Comparison of ENCODE assay signal across 8 mouse cellular contexts in genomic region chr6:8951326-8951695, GRCm38 (mm10). TPM values are rescaled to one million over a fixed set of nuclear protein-coding genes. Genes with fewer than 3 reads are reported as not detected.
DNase-seq lines count a peak whose midpoint lies in the region; ATAC-seq lines count a peak whose summit lies in the region.
"Had no signal": no experiment of that assay in that cellular context is flagged by ENCODE, and none has a peak within 500 bp of the region (broad histone marks: within the 10 kb centered on the region; RNA-seq: fewer than 3 reads in every experiment).

No protein-coding gene starts in this region.

- intact Hi-C loops in left cerebral cortex, postnatal 10 days (cut with DNase I) = loop anchor here (10.0 kb wide), 1 partner anchor 283 kb away; no protein-coding TSS in a partner anchor

- peak overlapping the region; percentile 60; the same call in 1 of the 2 replicates for H3K27ac ChIP-seq in forebrain, embryonic 14.5 days (ENCODE audit: low read depth, low read length)

- peak; percentile 65 for ATAC-seq in cerebellum, adult (ENCODE audit: insufficient number of reproducible peaks, low FRiP score, low TSS enrichment)
- ATAC-seq in forebrain, embryonic 14.5 days = peak; percentile 59
- peak; percentile 68 for ATAC-seq in megakaryocyte progenitor cell, adult 5-6 weeks (replicated peaks; ENCODE audit: poor library complexity)

- H3K4me3 ChIP-seq in forebrain, embryonic 14.5 days (ENCODE audit: low read depth, low read length) = peak overlapping the region; percentile 48
- H3K4me3 ChIP-seq: myocyte had no signal

- H3K4me2 ChIP-seq in forebrain, embryonic 14.5 days (ENCODE audit: low read length) = peak overlapping the region; percentile 89

- no peaks in the 10 kb centered on the region for H3K9me3 ChIP-seq in forebrain, embryonic 14.5 days (replicated peaks; ENCODE audit: control insufficient read depth, low read length)

- under 1% methylated on average over 24 of the region's 24 CpGs for WGBS in forebrain, embryonic 14.5 days

- DNase-seq in R1 (ENCODE audit: low read depth, low spot score) = peak; percentile 91
- DNase-seq in forebrain, embryonic 14.5 days (ENCODE audit: low spot score) = peak; percentile 90
- peak; percentile 41 for DNase-seq in induced T-regulatory cell, adult 2 months (ENCODE audit: low read depth)
- DNase-seq in left cerebral cortex, postnatal 10 days (ENCODE audit: extremely low spot score in 1 of 2, low spot score in 2 of 2) = peak; percentile 56 to 64
- DNase-seq in splenic B cell, adult 2 months (ENCODE audit: low read depth, low spot score) = peak; percentile 45

- no peaks in the 10 kb centered on the region for H3K36me3 ChIP-seq in forebrain, embryonic 14.5 days (ENCODE audit: control insufficient read depth, insufficient read depth, low read length)
- H3K36me3 ChIP-seq in splenic B cell, adult 2 months (ENCODE audit: control insufficient read depth, insufficient read depth, low read length, poor library complexity, severe bottlenecking) = no peaks in the 10 kb centered on the region

- H3K4me1 ChIP-seq in forebrain, embryonic 14.5 days (ENCODE audit: control insufficient read depth, insufficient read depth, low read length) = peaks cover 18% of the 10 kb centered on the region

- H3K9ac ChIP-seq in forebrain, embryonic 14.5 days (ENCODE audit: low read length) = peak overlapping the region; percentile 59

- peaks cover 71% of the 10 kb centered on the region for H3K27me3 ChIP-seq in forebrain, embryonic 14.5 days (replicated peaks; ENCODE audit: control insufficient read depth, insufficient read depth, low read length)
- H3K27me3 ChIP-seq in splenic B cell, adult 2 months (ENCODE audit: control insufficient read depth, insufficient read depth, low read length, poor library complexity, severe bottlenecking) = peaks cover 2% of the 10 kb centered on the region; the same call in 1 of the 2 replicates

RNA-seq across cellular contexts. Expression of gene Nxph1, which starts 3.1 kb away (rescaled TPM):
- polyA plus RNA-seq in forebrain, embryonic 14.5 days (2014; fragmentation: Nextera tagmentation; extraction: Ambion mirVana) = 37.5 and 44.9 TPM in 2 replicates
- 10 to 100 TPM; 64.4 to 66.1 TPM for total RNA-seq in left cerebral cortex, postnatal 10 days (2021)
- total RNA-seq in megakaryocyte progenitor cell, adult 5-6 weeks (2015) = not detected in 2 replicates
- 0.24 TPM in 1 of 2 replicates, not detected in the other for total RNA-seq in megakaryocyte progenitor cell, adult 5-6 weeks (2017)
- polyA plus RNA-seq: myocyte had no signal

Comparison
In these comparisons a context has a peak if more than half of its experiments do, and no peak if none do; other contexts are left out.
1. Peak in every context shown above with its lines: DNase-seq, ATAC-seq, H3K4me3 ChIP-seq and H3K27ac ChIP-seq.
2. DNase-seq: peak in every context shown above with its lines; median percentile 91 in R1; 90 in forebrain, embryonic 14.5 days; 60 in left cerebral cortex, postnatal 10 days; 45 in splenic B cell, adult 2 months; 41 in induced T-regulatory cell, adult 2 months.
3. RNA of gene Nxph1, which starts 3.1 kb away (total RNA-seq): 64.4 to 66.1 TPM in left cerebral cortex, postnatal 10 days; 0.24 TPM in megakaryocyte progenitor cell, adult 5-6 weeks; every median in the first group is over 10 times any median in the second.